Mouse (Mus musculus): ENCODE results near the gene BC030870.
"Not testable (repeated sequence)": the region's sequence is repeated elsewhere in the genome, so short reads cannot be mapped to it uniquely, and the experiment has no call there.

BC030870 gene

GRCm38 (mm10) chr8:65129199-65129788, at the start of gene BC030870:
TSS of gene BC030870 (minus strand) at chr8:65129563.
- no peak for DNase-seq (ENCODE audit: low spot score in 2 of 2)

GRCm38 (mm10) chr8:65174746-65175476, 45.5 kb upstream of the BC030870 start:
- no peak for DNase-seq (ENCODE audit: low spot score in 2 of 2)

- DNase-seq (ENCODE audit: low spot score in 2 of 2), result no peak
Measured at GRCm38 (mm10) chr8:65169184-65169583, 39.8 kb upstream of the BC030870 start.

GRCm38 (mm10) chr8:65160676-65161075, 31.3 kb upstream of the BC030870 start:
- not testable (repeated sequence) for DNase-seq (ENCODE audit: low spot score in 2 of 2)

GRCm38 (mm10) chr8:65159096-65159748, 29.9 kb upstream of the BC030870 start:
- no peak for DNase-seq (ENCODE audit: low spot score in 2 of 2)

GRCm38 (mm10) chr8:65157901-65158300, 28.5 kb upstream of the BC030870 start:
- no peak for DNase-seq (ENCODE audit: low spot score in 2 of 2)

- no peak for DNase-seq (ENCODE audit: low spot score in 2 of 2)
Measured at GRCm38 (mm10) chr8:65138830-65139466, 9.6 kb upstream of the BC030870 start.

- no peak for DNase-seq (ENCODE audit: low spot score in 2 of 2)
Measured at GRCm38 (mm10) chr8:65126454-65126853, 2.9 kb downstream of the BC030870 start.

GRCm38 (mm10) chr8:65126014-65126413, 3.3 kb downstream of the BC030870 start:
- no peak for DNase-seq (ENCODE audit: low spot score in 2 of 2)

GRCm38 (mm10) chr8:65112092-65112491, 17.3 kb downstream of the BC030870 start:
- DNase-seq (ENCODE audit: low spot score in 2 of 2), result no peak

GRCm38 (mm10) chr8:65110285-65110691, 19.1 kb downstream of the BC030870 start:
- DNase-seq (ENCODE audit: low spot score in 2 of 2), result peak in 1 of 2 experiments; percentile 2

GRCm38 (mm10) chr8:65108936-65109335, 20.4 kb downstream of the BC030870 start:
- DNase-seq (ENCODE audit: low spot score in 2 of 2), result no peak

GRCm38 (mm10) chr8:65107936-65108718, 21.2 kb downstream of the BC030870 start:
- DNase-seq (ENCODE audit: low spot score in 2 of 2), result no peak

- DNase-seq (ENCODE audit: low spot score in 2 of 2), result no peak
Measured at GRCm38 (mm10) chr8:65104041-65104440, 25.3 kb downstream of the BC030870 start.

- DNase-seq (ENCODE audit: low spot score in 2 of 2), result no peak
Measured at GRCm38 (mm10) chr8:65103632-65104031, 25.7 kb downstream of the BC030870 start.

GRCm38 (mm10) chr8:65099735-65100134, 29.6 kb downstream of the BC030870 start:
- no peak for DNase-seq (ENCODE audit: low spot score in 2 of 2)

GRCm38 (mm10) chr8:65097760-65098415, 31.5 kb downstream of the BC030870 start:
- no peak for DNase-seq (ENCODE audit: low spot score in 2 of 2)

GRCm38 (mm10) chr8:65089781-65090180, 39.6 kb downstream of the BC030870 start:
- DNase-seq (ENCODE audit: low spot score in 2 of 2), result no peak

- no peak for DNase-seq (ENCODE audit: low spot score in 2 of 2)
Measured at GRCm38 (mm10) chr8:65088120-65088519, 41.2 kb downstream of the BC030870 start.

- no peak for DNase-seq (ENCODE audit: low spot score in 2 of 2)
Measured at GRCm38 (mm10) chr8:65087711-65088110, 41.7 kb downstream of the BC030870 start.

GRCm38 (mm10) chr8:65085680-65086079, 43.7 kb downstream of the BC030870 start:
- DNase-seq (ENCODE audit: low spot score in 2 of 2), result no peak

All from spleen, postnatal 36 days (tissue).